Mouse (Mus musculus): Measurements from ENCODE around the gene Tpk1. TPM values are rescaled to one million over a fixed set of nuclear protein-coding genes. Genes with fewer than 3 reads are reported as not detected.

Tpk1 gene
- total and polyA plus RNA-seq, 3 experiments: 3.5 to 12.6 TPM; not detected in 1

DNA sequence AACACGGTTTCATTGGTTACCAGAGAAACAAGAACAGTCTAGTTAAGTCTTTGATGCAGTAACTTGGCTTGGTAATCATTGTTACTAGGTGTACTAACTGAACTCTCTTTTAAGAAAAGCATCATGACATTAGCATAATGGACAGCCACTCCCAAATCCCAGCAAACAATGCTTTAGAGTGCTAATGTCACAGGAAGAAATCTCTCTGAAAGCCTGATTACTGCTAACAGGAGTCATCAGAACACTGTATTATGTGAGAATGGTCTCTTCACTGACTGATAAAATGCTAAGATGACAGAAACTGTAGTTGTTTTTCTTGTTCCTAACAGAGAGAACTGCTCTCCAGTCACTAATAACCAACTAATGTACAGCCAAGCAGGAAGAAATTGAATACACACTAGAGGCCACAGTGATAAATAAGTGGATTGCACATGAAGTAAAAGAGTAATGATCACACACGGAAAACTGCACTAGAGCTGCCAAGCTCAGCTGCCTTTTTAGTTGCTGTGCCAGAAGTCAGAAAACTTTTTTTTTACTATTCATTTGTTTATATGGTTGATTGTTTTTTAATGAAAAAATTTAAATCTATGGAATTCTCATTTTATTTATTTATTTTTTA, 128.7 kb downstream of the Tpk1 start (continued):
- TF ChIP-seq MAFK (IDR thresholded peaks at IDR 0.05; ENCODE audit: borderline replicate concordance, low read depth, low read length): no peak
- TF ChIP-seq TAL1 (IDR thresholded peaks at IDR 0.05; ENCODE audit: low read length): no peak

GRCm38 (mm10) chr6:43535459-43535858, 130.6 kb downstream of the Tpk1 start:
- no peak overlapping the region for H3K9ac ChIP-seq (ENCODE audit: control insufficient read depth, low read depth, low read length, poor library complexity, severe bottlenecking)
- no peaks in the 10 kb centered on the region for H3K4me1 ChIP-seq (ENCODE audit: control insufficient read depth in 1 of 2, insufficient read depth in 2 of 2, low read length in 2 of 2)
- H3K4me3 ChIP-seq (ENCODE audit: control insufficient read depth in 1 of 2, insufficient read depth in 1 of 2, low read depth in 2 of 2, low read length in 2 of 2): no peak overlapping the region
- TF ChIP-seq MAFK (IDR thresholded peaks at IDR 0.05; ENCODE audit: borderline replicate concordance, low read depth, low read length) (peak; percentile 56; the same call in 1 of the 2 replicates), ZKSCAN1 (IDR thresholded peaks at IDR 0.05; ENCODE audit: low read depth, low read length) (no peak)
- DNase-seq (ENCODE audit: low read depth, low spot score): no peak
- no peak overlapping the region for H3K27ac ChIP-seq (ENCODE audit: control insufficient read depth, low read depth, low read length)
- no peaks in the 10 kb centered on the region for H3K79me2 ChIP-seq (ENCODE audit: control insufficient read depth, insufficient read depth, low read length, poor library complexity)
- no peaks in the 10 kb centered on the region for H3K36me3 ChIP-seq (ENCODE audit: control insufficient read depth in 1 of 2, insufficient read depth in 2 of 2, low read length in 2 of 2)
- no peaks in the 10 kb centered on the region for H3K9me3 ChIP-seq (replicated peaks; ENCODE audit: insufficient read depth, low read length)
- no peaks in the 10 kb centered on the region for H3K27me3 ChIP-seq (ENCODE audit: control insufficient read depth in 1 of 2, insufficient read depth in 2 of 2, low read length in 2 of 2)

- H3K36me3 ChIP-seq (ENCODE audit: control insufficient read depth in 1 of 2, insufficient read depth in 2 of 2, low read length in 2 of 2): no peaks in the 10 kb centered on the region
- no peak overlapping the region for H3K4me3 ChIP-seq (ENCODE audit: control insufficient read depth in 1 of 2, insufficient read depth in 1 of 2, low read depth in 2 of 2, low read length in 2 of 2)
- DNase-seq (ENCODE audit: low read depth, low spot score): no peak
- H3K79me2 ChIP-seq (ENCODE audit: control insufficient read depth, insufficient read depth, low read length, poor library complexity): no peaks in the 10 kb centered on the region
- H3K27ac ChIP-seq (ENCODE audit: control insufficient read depth, low read depth, low read length): no peak overlapping the region
- H3K9ac ChIP-seq (ENCODE audit: control insufficient read depth, low read depth, low read length, poor library complexity, severe bottlenecking): no peak overlapping the region
- TF ChIP-seq TBP (IDR thresholded peaks at IDR 0.05; ENCODE audit: low read depth, low read length) (no peak), MXI1 (IDR thresholded peaks at IDR 0.05; ENCODE audit: low read depth, low read length) (no peak), E2F4 (IDR thresholded peaks at IDR 0.05; ENCODE audit: borderline replicate concordance, low read depth, low read length) (no peak), NRF1 (IDR thresholded peaks at IDR 0.05; ENCODE audit: insufficient read depth, low read depth, low read length, poor library complexity, severe bottlenecking) (no peak), ZKSCAN1 (IDR thresholded peaks at IDR 0.05; ENCODE audit: low read depth, low read length) (no peak), MAFK (IDR thresholded peaks at IDR 0.05; ENCODE audit: borderline replicate concordance, low read depth, low read length) (no peak), USF2 (IDR thresholded peaks at IDR 0.05; ENCODE audit: borderline replicate concordance in 1 of 2, insufficient read depth in 1 of 2, low read depth in 1 of 2, low read length in 2 of 2) (no peak), CHD2 (IDR thresholded peaks at IDR 0.05; ENCODE audit: low read length) (no peak), TCF12 (IDR thresholded peaks at IDR 0.05; ENCODE audit: low read depth, low read length) (no peak), ZC3H11A (IDR thresholded peaks at IDR 0.05; ENCODE audit: low read depth, low read length) (no peak), HCFC1 (IDR thresholded peaks at IDR 0.05; ENCODE audit: low read depth, low read length) (no peak), KAT2A (conservative IDR thresholded peaks at IDR 0.05; ENCODE audit: low read depth, low read length) (no peak), GABPA (IDR thresholded peaks at IDR 0.05; ENCODE audit: low read depth, low read length) (no peak), ETS1 (IDR thresholded peaks at IDR 0.05; ENCODE audit: low read depth, low read length) (no peak)
- H3K4me1 ChIP-seq (ENCODE audit: control insufficient read depth in 1 of 2, insufficient read depth in 2 of 2, low read length in 2 of 2): no peaks in the 10 kb centered on the region
- H3K27me3 ChIP-seq (ENCODE audit: control insufficient read depth in 1 of 2, insufficient read depth in 2 of 2, low read length in 2 of 2): no peaks in the 10 kb centered on the region
- H3K9me3 ChIP-seq (replicated peaks; ENCODE audit: insufficient read depth, low read length): no peaks in the 10 kb centered on the region
Measured at GRCm38 (mm10) chr6:43533323-43533722, 132.8 kb downstream of the Tpk1 start.
